Mouse (Mus musculus) B cell, adult 2 months (primary cell): ENCODE measurements around the gene Arhgef39.

Experiments
- DNase-seq, 2 experiments: peaks; one replicate each; pipeline ENCODE4 v3.0.0; 2022

Arhgef39 gene

GRCm38 (mm10) chr4:43478906-43479832 lies 20.3 kb downstream of the Arhgef39 start:
- peak; percentile 86 to 88 for DNase-seq

DNA sequence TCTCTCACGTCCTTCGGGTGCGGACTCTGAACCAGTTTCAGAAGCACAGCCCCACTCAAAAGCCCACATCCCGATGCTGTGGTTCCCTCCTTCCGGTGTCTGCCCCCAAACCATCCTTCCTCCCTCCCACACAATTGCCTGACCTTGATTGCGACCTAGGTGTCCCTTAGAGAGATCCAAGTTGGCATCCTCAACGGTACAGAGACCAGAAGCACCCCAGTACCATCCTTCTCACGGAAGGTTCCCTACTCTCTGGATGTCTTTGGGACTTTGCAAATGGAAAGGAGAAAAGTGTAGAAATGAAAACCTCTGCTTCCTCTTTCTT lies 21.0 kb downstream of the Arhgef39 start:
- DNase-seq = no peak

DNA sequence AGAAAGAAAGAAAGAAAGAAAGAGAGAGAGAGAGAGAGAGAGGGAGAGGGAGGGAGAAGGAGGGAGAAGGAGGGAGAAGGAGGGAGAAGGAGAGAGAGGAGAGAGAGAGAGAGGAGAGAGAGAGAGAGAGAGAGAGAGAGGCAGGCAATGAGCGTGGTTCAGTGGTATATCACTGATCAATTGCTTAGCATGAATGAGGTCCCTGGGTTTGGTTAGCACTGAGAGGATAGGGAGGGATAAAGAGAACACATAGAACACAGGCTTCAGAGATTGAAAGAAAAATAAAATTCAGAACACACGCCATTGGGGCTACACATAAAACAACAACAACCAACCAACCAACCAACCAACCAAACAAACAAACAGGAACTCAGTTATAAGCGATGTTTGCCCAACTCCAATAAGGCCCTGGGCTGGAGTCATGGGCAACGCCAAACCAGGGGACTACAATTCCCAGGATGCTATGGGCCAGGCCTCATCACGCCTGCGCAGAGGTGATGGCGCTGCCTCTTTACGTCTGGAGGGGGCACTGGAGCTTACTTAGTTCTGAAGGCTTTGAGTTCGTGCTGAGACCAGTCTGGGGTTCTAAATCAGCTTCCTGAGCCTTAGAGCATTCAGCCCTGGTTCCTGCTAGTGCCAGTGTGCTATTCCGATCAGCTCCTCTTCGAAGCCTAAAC lies 21.5 kb downstream of the Arhgef39 start:
- DNase-seq = peak; percentile 88 to 91

GRCm38 (mm10) chr4:43476604-43477003 lies 22.9 kb downstream of the Arhgef39 start:
- DNase-seq = peak; percentile 53 to 60

DNA sequence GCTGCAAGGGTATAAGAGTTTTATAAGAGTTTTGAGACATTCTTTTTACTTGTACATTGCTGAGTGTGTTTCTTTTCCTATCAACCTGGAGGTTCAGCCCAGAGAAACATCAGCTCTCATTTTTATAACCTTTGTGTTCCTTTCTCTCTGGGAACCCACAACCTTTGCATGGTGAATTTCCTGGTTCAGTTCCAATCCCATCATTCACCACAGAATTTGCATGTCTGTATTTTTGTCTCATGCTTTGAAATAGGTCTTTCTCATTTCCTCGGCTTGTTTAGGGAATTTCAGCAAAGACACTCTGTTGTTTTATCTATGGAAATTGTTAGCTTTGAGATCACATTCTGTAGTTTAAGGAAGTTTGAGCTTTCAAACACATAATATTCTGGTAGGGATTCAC lies 25.9 kb downstream of the Arhgef39 start:
- peak; percentile 38 to 39 for DNase-seq

DNA sequence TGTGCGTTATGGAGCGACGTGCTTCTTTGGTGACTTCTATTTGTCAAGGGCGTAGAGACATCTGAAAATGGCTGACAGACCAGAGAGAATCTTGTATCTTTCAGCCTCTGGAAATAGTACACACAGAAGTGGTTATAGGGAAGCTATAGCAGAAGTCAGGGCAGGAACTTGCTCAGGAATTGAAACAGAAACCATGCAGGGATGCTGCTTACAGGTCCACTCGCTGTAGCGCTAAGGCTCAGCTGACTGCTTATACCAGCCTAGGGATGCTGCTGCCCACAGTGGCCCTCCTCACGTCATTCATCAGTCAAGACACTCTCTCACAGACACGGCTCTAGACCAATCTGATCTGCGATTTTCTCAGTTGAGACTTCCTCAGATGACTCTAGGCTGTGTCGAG lies 29.2 kb downstream of the Arhgef39 start:
- DNase-seq = peak in 1 of 2 experiments; percentile 37

DNA sequence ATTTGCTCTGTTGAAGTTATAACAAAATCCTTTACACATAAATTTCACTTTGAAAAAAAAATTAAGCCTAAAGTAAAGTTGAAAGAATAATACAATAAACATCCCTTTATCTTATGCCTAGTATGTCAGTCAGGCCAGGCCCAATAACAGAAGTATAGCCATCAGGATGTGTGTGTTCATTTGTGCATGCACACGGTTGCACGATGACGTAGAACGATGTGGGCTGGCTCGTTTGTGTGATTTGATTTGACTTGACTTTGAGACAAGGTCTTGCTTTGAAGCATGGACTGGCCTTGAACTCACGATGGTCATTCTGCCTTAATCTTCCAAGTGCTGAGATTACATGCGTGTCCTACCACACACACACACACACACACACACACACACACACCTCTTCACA lies 32.6 kb downstream of the Arhgef39 start:
- DNase-seq = peak; percentile 49 to 52

DNA sequence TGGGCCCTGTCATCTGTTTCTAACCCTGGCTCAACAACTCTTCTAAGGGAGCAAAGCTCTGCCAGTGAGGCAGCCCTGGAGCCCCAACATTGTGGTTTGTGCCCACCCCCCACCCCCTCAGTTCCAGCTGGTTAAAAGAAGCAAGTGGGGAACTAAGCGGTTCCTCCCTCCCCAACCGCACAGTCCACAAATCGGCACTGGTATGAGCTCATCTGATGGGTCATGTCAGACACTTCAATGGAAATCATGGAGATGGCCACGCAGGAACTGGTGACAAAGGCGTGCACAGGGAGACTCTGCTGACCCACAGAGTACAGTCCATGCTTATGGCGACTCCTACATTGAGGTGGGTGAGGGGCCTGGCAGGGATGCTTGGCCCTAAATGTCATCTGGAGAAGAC lies 33.6 kb downstream of the Arhgef39 start:
- DNase-seq = peak in 1 of 2 experiments; percentile 36

GRCm38 (mm10) chr4:43463102-43463501 lies 36.4 kb downstream of the Arhgef39 start:
- DNase-seq = no peak

- DNase-seq = peak; percentile 58 to 67
Observed at GRCm38 (mm10) chr4:43457124-43457523, 42.4 kb downstream of the Arhgef39 start.

DNA sequence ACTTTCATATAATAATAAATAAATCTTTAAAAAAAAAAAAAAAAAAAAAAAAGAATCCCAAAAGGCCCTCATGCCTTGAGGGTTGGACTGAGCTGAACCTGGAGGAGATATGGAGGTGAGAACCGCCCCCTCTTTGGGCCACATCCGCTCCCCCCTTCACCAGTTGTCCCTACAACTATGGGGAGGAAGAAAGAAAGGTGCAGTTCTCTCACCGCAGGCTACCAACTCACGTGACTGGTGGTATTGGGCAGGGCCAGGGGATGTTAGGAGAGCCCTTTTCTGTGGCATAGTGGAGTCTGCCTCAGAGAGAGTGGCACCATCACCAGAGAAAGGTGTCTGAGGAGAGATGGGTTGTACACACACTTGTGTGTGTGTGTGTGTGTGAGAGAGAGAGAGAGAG lies 43.0 kb downstream of the Arhgef39 start:
- peak; percentile 71 to 76 for DNase-seq

DNA sequence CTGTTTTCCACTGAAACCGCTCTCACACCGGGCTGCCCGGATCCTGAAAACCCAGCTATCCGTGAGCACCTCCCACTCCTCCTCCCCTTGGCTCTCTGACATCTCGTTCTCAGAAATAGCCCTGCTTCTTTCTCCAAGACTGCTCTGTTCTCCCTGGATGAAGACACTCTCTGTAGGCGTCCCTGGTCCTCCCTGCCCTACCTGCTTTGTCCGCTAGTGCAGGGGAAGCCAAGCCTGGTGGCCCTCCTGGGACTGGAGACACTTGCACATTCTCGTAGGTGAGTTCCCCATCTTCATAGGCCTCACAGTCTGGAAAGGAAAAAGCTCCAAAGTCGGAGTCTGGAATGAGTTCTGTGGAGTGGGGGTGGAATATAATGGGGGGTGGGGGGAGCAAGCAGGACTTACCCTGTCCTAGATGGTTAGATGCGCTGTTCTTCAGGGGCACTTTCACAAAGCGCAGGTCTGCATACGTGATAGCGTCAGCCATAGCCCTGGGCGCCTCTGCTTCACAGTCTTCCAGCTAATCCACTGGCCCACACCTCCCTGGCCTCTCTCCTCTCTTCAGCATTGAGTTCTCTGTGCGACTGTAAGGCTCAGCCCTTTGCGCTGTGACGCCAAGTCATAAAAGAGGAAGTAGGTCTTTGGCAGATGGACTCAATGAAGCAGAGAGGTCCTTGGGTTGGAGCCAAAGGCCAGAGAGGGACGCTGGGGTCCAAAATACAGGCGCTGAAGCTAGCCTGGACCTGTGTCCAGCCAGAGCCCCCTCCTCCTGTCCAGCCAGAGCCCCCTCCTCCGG lies 45.3 kb downstream of the Arhgef39 start, which contains the start of gene Cd72:
Gene Cd72, minus strand, starts transcription at position 588 of the 796 bp plus-strand sequence.
- peak; percentile 77 to 78 for DNase-seq

GRCm38 (mm10) chr4:43453413-43453812 lies 46.1 kb downstream of the Arhgef39 start:
- peak; percentile 51 to 53 for DNase-seq

DNA sequence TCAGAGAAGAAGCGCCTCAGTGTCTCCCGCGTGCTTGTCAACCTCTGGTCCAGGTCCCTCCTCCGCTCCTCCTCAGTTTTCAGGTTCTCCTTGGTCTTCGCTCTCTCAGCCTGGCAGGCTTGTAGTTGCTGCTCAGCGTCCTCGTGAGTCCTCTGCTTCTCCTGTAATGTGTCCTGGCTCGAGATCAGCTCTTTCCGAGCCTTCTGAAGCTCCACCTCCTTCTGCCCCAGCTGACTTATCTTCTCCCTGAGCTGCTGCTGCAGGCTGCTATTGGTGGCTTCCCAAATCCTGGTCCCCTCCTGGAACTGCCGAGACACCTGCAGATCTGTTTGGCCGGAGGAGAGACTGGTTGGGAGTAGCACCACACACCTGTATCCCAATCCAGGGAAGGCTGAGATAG lies 47.2 kb downstream of the Arhgef39 start:
- DNase-seq = no peak

- no peak for DNase-seq
Observed at GRCm38 (mm10) chr4:43448554-43448953, 50.9 kb downstream of the Arhgef39 start.

DNA sequence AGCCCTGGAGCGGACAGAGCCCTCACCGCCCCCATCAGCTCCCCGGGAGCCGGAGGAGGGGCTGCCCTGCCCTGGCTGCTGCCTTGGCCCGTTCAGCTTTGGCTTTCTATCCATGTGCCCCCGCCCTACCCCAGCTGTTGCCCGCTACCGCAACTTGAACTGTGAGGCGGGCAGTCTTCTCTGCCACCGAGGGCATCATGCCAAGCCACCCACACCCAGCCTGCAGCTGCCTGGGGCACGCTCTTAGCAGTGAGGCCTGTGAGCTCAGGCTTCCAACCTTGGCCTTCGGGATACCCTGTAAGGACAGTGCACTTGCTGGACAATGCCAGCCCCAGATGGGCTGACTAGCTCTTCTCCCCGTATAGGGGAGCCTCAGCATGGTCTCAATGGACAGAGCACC lies 52.2 kb downstream of the Arhgef39 start:
- no peak for DNase-seq
